Mouse (Mus musculus): Measurements from ENCODE around the gene Znhit1.

DNA sequence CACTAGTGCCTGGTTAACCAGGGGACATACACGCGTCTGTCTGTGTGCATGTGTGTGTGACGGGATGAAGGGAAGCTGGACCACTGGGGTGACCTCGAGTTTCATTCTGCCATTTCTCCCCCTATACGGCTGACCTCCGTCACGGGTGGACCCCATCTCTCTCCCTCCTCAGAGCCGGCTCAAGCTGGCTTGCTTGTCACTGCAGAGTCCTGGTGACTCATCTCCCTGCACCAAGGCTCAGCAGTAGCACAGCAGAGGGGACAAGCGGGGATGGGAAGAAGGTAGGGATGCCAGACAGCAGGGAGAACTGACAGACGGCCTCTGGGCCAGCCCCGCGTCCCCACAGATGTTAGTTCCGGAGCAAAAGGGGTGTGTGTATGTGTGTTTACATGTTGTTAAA lies 48.4 kb upstream of the Znhit1 start:
- TF ChIP-seq CTCF (IDR thresholded peaks at IDR 0.05; ENCODE audit: extremely low read depth, insufficient read depth, low read length) (no peak), POLR2A (IDR thresholded peaks at IDR 0.05; ENCODE audit: extremely low read depth, insufficient read depth, low read length) (no peak)
